Mouse (Mus musculus): ENCODE results near the gene Rb1. TPM values are rescaled to one million over a fixed set of nuclear protein-coding genes. Genes with fewer than 3 reads are reported as not detected.

The Rb1 gene
- polyA plus RNA-seq, 1 experiment from 2014 or later = 25.6 TPM

DNA sequence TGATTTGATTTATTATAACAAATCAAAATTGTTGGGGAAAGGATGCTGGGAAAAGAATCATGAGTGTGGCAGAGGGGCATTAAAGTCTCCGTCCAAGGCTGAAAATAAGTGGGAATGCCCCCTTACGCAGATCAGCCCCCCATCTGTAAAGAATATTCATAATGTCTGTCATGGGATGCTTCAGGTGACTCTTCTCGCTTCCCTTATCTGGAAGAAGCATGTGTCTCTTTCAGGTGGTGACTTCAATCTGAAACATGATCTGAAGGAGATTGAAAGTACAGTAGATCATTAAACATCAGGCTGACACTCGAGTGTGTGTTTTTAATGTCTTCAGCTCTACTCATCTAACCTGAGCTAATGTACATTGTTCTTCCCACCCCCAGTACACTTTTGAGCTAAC is 180.1 kb downstream of the Rb1 start:
- H3K9me3 ChIP-seq (replicated peaks) = no peaks in the 10 kb centered on the region
- ATAC-seq (ENCODE audit: insufficient number of reproducible peaks, low FRiP score, low TSS enrichment, low read depth) = no peak
- H3K36me3 ChIP-seq = 0 out of 2 replicates have a peak, but pooled peaks cover 6% of the 10 kb centered on the region
- H3K4me3 ChIP-seq (replicated peaks) = no peak overlapping the region
- H3K4me2 ChIP-seq (replicated peaks) = no peak overlapping the region
- no peak overlapping the region for H3K27ac ChIP-seq (replicated peaks)
- H3K4me1 ChIP-seq = peaks cover 22% of the 10 kb centered on the region
- WGBS = 89% methylated on average over 4 of the region's 4 CpGs
- H3K9ac ChIP-seq = no peak overlapping the region
- no peaks in the 10 kb centered on the region for H3K27me3 ChIP-seq

DNA sequence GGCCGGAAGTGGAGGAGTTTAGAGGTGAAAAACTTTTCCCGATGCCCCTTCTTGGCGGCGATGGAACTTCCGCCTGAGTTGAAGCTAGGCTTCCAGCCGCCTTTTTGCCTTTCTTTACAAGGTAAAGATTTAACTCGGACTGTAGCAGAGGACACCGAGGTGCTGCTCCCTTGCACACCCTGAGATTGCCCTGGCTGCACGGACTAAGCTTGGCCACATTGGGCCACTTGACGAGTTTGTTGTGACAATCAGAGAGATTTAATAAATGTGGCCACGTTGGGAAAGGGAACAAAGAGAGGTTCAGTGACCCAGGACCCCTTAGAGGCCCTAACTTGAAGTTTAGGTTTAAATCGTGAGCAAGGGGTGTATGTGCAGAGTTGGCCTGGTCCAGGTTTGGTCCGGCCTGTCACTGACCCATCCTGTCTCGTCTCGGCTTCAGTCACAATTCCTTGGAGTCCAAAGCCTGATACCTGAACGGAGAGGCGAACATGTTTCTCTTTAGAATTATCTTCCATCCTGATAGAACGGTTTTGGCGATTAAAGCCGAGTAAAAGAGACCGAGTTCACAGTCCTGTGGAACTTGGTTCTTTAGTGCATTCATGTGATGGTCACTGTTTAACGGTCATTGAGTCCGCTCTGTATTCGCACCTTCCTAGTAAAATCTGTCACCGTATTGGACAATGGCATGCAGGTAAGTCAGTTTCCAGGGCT is 181.8 kb downstream of the Rb1 start:
- H3K4me2 ChIP-seq (replicated peaks) = peak overlapping the region; percentile 70
- no peaks in the 10 kb centered on the region for H3K27me3 ChIP-seq
- peak overlapping the region; percentile 99 for H3K27ac ChIP-seq (replicated peaks)
- peak overlapping the region; percentile 77 for H3K4me3 ChIP-seq (replicated peaks)
- no peak for ATAC-seq (ENCODE audit: insufficient number of reproducible peaks, low FRiP score, low TSS enrichment, low read depth)
- 0 out of 2 replicates have a peak, but pooled peaks cover 6% of the 10 kb centered on the region for H3K36me3 ChIP-seq
- peaks cover 22% of the 10 kb centered on the region for H3K4me1 ChIP-seq
- H3K9ac ChIP-seq = peak overlapping the region; percentile 93
- 33% methylated on average over 25 of the region's 25 CpGs for WGBS
- H3K9me3 ChIP-seq (replicated peaks) = no peaks in the 10 kb centered on the region

DNA sequence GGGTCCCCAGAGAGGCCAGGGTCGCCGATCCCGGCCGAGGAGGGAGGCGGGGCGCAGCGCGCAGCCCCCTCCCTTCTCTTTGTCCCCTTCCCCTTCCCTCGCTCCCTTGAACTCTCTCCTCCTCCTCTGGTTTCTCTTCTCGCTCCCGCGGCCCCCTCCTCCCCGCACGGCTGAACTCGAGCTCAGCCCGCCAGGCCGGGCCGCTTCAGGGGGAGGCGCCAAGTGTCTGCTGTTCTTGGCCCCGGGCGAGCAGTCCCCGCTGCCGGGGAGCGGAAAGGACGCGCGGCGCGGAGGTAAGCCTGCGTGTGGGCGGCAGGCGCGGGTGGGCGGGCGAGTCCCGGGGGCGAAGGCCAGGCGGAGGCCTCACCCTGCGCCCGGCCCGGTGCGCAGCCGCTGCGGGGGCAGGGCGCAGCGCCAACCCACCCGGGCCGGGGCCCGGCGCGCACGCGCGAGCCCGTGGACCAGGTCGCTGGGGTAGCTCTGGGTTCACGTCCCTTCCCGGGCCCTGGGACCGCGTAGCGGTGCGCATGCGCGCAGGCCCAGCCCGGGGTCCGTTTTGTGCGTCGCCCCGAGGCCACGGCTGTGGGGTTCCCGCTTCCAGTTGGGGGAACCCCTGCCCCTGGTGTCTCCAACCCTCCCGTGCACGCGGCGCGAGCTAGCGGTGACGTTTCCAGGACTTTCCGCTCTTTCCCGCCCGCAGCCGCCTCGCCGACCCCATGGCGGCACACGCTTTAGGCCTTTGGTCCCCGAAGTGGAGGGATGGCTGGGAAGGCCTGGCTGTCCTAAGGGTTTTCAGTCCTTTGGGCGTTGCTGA is 182.5 kb downstream of the Rb1 start:
- H3K9ac ChIP-seq = peak overlapping the region; percentile 93

DNA sequence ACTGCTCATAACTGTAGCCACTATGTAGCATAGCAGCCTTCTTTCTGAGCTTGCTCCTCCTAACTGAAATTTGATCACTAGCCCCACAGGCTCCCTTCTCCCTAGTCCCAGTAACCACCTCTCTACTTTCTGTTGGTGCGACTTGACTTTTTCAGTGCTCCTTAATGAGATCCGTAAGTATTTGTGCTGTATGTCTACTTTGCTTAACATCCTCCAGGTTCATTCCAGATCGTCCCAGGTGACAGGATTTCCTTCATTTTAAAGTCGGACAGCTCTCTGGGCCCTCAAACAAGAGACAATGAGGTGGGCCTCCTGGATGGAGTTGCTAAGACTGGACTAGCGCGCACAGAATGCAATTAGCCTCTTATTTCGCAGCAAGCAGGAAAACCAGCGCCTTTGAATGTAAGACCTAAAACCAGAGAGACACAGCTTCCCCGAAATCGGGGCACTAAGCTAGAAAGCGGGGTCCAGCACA is 183.2 kb downstream of the Rb1 start:
- 1% methylated on average over 11 of the region's 11 CpGs for WGBS
- Histone ChIP-seq H3K27me3 (no peaks in the 10 kb centered on the region), H3K9me3 (replicated peaks) (no peaks in the 10 kb centered on the region), H3K4me3 (replicated peaks) (peak overlapping the region; percentile 77), H3K36me3 (0 out of 2 replicates have a peak, but pooled peaks cover 6% of the 10 kb centered on the region), H3K4me1 (peaks cover 22% of the 10 kb centered on the region), H3K9ac (peak overlapping the region; percentile 93), H3K4me2 (replicated peaks) (peak overlapping the region; percentile 70), H3K27ac (replicated peaks) (peak overlapping the region; percentile 99)
- peak; percentile 45; the same call in 1 of the 2 replicates for ATAC-seq (ENCODE audit: insufficient number of reproducible peaks, low FRiP score, low TSS enrichment, low read depth)

More for the DNA sequence above, 182.5 kb downstream of the Rb1 start:
- no peaks in the 10 kb centered on the region for H3K27me3 ChIP-seq
- H3K4me1 ChIP-seq = peaks cover 22% of the 10 kb centered on the region
- H3K9me3 ChIP-seq (replicated peaks) = no peaks in the 10 kb centered on the region
- whole genome bisulfite sequencing = under 1% methylated on average over 66 of the region's 88 CpGs
- 0 out of 2 replicates have a peak, but pooled peaks cover 6% of the 10 kb centered on the region for H3K36me3 ChIP-seq
- H3K4me3 ChIP-seq (replicated peaks) = peak overlapping the region; percentile 77
- ATAC-seq (ENCODE audit: insufficient number of reproducible peaks, low FRiP score, low TSS enrichment, low read depth) = peak; percentile 92
- H3K27ac ChIP-seq (replicated peaks) = peak overlapping the region; percentile 99
- H3K4me2 ChIP-seq (replicated peaks) = peak overlapping the region; percentile 70

DNA sequence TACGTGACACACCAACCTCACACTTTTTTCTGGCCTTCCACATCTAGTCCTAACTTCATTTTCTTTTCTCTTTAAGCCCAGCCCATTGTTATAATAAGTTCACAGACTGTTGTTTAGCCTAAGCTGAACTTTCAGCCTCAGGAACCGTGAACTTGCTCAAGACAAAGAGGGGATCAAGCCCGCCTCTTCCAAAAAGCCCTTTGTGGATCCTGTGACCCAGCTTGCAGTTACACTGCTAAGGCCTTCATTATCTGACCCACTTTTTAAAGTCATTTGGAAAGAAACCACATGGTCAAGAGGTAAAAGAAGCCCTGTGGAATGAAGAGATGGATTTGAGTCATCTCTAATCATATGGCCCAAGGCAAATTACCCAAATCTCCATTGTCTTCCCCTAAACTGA is 183.8 kb downstream of the Rb1 start:
- no peak overlapping the region for H3K27ac ChIP-seq (replicated peaks)
- no peak overlapping the region for H3K4me3 ChIP-seq (replicated peaks)

DNA sequence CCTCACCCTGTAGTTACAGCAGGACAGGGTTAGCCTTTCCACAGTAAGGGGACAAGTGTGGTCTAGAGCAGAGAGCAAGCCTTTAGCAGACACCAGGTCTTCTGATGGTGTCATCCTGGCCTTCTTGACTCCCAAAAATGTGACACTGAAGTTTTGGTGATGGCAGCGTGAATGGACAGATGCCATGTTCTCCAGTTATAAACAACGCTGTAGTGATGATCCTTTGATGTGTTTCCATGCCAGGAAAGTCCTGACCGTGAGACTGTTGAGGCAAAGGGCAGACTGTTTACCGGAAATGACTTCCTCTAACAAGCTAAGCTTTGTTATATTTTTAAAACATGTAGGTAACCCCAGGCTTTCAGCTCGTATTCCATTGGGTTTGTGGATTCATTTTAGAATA is 185.8 kb downstream of the Rb1 start:
- no peak overlapping the region for H3K4me3 ChIP-seq (replicated peaks)
- H3K4me2 ChIP-seq (replicated peaks) = no peak overlapping the region
- 41% methylated on average over 5 of the region's 5 CpGs for WGBS
- no peak overlapping the region for H3K9ac ChIP-seq
- no peaks in the 10 kb centered on the region for H3K36me3 ChIP-seq
- peaks cover 19% of the 10 kb centered on the region for H3K4me1 ChIP-seq
- H3K27me3 ChIP-seq = no peaks in the 10 kb centered on the region
- no peak for ATAC-seq (ENCODE audit: insufficient number of reproducible peaks, low FRiP score, low TSS enrichment, low read depth)
- no peaks in the 10 kb centered on the region for H3K9me3 ChIP-seq (replicated peaks)
- no peak overlapping the region for H3K27ac ChIP-seq (replicated peaks)

More for the DNA sequence above, 183.8 kb downstream of the Rb1 start:
- H3K4me1 ChIP-seq = peaks cover 22% of the 10 kb centered on the region
- no peak overlapping the region for H3K4me2 ChIP-seq (replicated peaks)
- H3K9ac ChIP-seq = no peak overlapping the region
- no peaks in the 10 kb centered on the region for H3K27me3 ChIP-seq
- H3K36me3 ChIP-seq = 0 out of 2 replicates have a peak, but pooled peaks cover 6% of the 10 kb centered on the region
- no peak for ATAC-seq (ENCODE audit: insufficient number of reproducible peaks, low FRiP score, low TSS enrichment, low read depth)
- H3K9me3 ChIP-seq (replicated peaks) = no peaks in the 10 kb centered on the region
- WGBS = 75% methylated on average over 3 of the region's 3 CpGs

DNA sequence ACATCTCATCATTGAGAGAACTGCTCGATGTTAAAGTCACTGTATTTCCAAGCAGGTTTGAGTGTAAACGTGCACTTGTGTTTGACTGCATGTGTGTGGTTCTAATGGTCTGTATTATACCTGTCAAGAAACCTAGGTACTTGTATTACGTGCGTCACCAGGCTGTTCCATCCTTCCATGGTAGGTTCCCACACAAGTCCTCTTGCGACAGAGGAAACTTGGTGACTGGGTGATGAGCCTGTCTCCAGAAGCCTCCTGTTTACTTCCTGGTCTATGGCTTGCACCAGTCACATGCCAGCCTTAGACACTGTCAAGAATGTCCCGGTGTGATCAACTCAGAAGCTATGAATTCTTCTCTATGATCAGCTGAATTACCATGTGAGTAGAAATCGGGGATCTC is 187.1 kb downstream of the Rb1 start:
- H3K36me3 ChIP-seq = no peaks in the 10 kb centered on the region
- WGBS = 93% methylated on average over 7 of the region's 7 CpGs
- 0 out of 2 replicates have a peak, but pooled peaks cover 6% of the 10 kb centered on the region for H3K4me1 ChIP-seq
- H3K9ac ChIP-seq = no peak overlapping the region
- H3K27ac ChIP-seq (replicated peaks) = no peak overlapping the region
- no peak overlapping the region for H3K4me3 ChIP-seq (replicated peaks)
- no peak for ATAC-seq (ENCODE audit: insufficient number of reproducible peaks, low FRiP score, low TSS enrichment, low read depth)
- no peak overlapping the region for H3K4me2 ChIP-seq (replicated peaks)
- H3K9me3 ChIP-seq (replicated peaks) = no peaks in the 10 kb centered on the region
- no peaks in the 10 kb centered on the region for H3K27me3 ChIP-seq

DNA sequence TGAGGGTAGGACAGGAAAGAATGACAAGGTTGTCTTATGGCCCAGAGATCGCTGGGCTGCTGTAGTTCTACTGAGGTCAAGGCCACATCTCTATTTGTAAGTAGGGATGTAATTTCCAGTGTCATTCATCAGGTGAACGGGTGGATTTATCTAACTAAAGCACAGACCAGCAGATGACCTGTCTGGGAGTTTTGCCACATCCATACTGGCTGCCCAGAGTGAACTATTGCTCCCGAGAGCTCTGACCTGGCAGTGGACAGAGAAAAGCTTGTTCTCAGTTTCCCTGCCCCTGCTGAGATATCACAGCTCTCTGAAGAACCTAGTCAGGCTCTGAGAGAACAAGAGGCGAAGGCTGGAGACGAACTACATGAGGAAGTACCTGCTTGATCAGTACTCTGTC is 188.4 kb downstream of the Rb1 start:
- 0 out of 2 replicates have a peak, but pooled peaks cover 2% of the 10 kb centered on the region for H3K4me1 ChIP-seq
- no peaks in the 10 kb centered on the region for H3K36me3 ChIP-seq
- no peak overlapping the region for H3K9ac ChIP-seq
- no peak overlapping the region for H3K4me2 ChIP-seq (replicated peaks)
- no peak overlapping the region for H3K27ac ChIP-seq (replicated peaks)
- no peaks in the 10 kb centered on the region for H3K27me3 ChIP-seq
- ATAC-seq (ENCODE audit: insufficient number of reproducible peaks, low FRiP score, low TSS enrichment, low read depth) = no peak
- no peak overlapping the region for H3K4me3 ChIP-seq (replicated peaks)
- 68% methylated on average over 5 of the region's 5 CpGs for WGBS
- H3K9me3 ChIP-seq (replicated peaks) = no peaks in the 10 kb centered on the region

MicroRNAs encoded within 50 kb of the gene (microRNA counts, 519-probe panel; counts per million panel counts)
- not detected for microRNA mmu-miR-687

Small RNA genes within 50 kb of the gene (microRNA-seq; reads per million reads assigned to microRNA genes)
- not detected for gene Mir687 (ENCODE audit: borderline number of aligned reads)

Other genes starting within 250 kb of the Rb1 start
- gene Rcbtb2, start 202.8 kb downstream of the Rb1 start, polyA plus RNA-seq (2015; fragmentation: Nextera tagmentation; extraction: Ambion mirVana) = 85.7 and 86.0 TPM in 2 replicates
- 12.9 and 13.1 TPM in 2 replicates for gene Lpar6, start 87.9 kb downstream of the Rb1 start, polyA plus RNA-seq (2015; fragmentation: Nextera tagmentation; extraction: Ambion mirVana)
- 1,155 and 1,174 TPM in 2 replicates for gene Itm2b, start 59.5 kb upstream of the Rb1 start, polyA plus RNA-seq (2015; fragmentation: Nextera tagmentation; extraction: Ambion mirVana)
- 82.8 and 86.7 TPM in 2 replicates for gene Med4, start 184.2 kb upstream of the Rb1 start, polyA plus RNA-seq (2015; fragmentation: Nextera tagmentation; extraction: Ambion mirVana)
- 99.6 and 106 TPM in 2 replicates for gene Sucla2, start 199.5 kb upstream of the Rb1 start, polyA plus RNA-seq (2015; fragmentation: Nextera tagmentation; extraction: Ambion mirVana)
- 4.5 TPM in 2 replicates for gene Nudt15, start 222.4 kb upstream of the Rb1 start, polyA plus RNA-seq (2015; fragmentation: Nextera tagmentation; extraction: Ambion mirVana)